Mouse (Mus musculus): ENCODE measurements around the gene Sae1. TPM values are rescaled to one million over a fixed set of nuclear protein-coding genes. Genes with fewer than 3 reads are reported as not detected.

Gene Sae1
- total and polyA plus RNA-seq, 3 experiments = 23.4 to 36.1 (median 33.0) TPM

GRCm38 (mm10) chr7:16364901-16365500, 22.6 kb downstream of the Sae1 start:
- TF ChIP-seq CTCF (IDR thresholded peaks at IDR 0.05) (peak; percentile 44), POLR2A (IDR thresholded peaks at IDR 0.05; ENCODE audit: insufficient read depth, low read depth, low read length) (no peak)
- Histone ChIP-seq H3K4me1 (ENCODE audit: control insufficient read depth, insufficient read depth, low read length) (peaks cover 8% of the 10 kb centered on the region), H3K4me3 (no peak overlapping the region), H3K79me2 (replicated peaks; ENCODE audit: control insufficient read depth, insufficient read depth, low read length) (no peaks in the 10 kb centered on the region), H3K36me3 (ENCODE audit: control insufficient read depth, insufficient read depth, low read length) (peaks cover 32% of the 10 kb centered on the region), H3K27me3 (ENCODE audit: control insufficient read depth, insufficient read depth, low read length) (no peaks in the 10 kb centered on the region), H3K9ac (ENCODE audit: low read depth, low read length) (no peak overlapping the region), H3K27ac (peak overlapping the region; percentile 37)
- DNase-seq = peak in 1 of 2 experiments; percentile 10
- WGBS = 62% methylated on average over 4 of the region's 4 CpGs
- intact Hi-C loops (cut with DNase I) = no loop called here

GRCm38 (mm10) chr7:16364319-16364718, 23.3 kb downstream of the Sae1 start:
- Histone ChIP-seq H3K79me2 (replicated peaks; ENCODE audit: control insufficient read depth, insufficient read depth, low read length) (no peaks in the 10 kb centered on the region), H3K36me3 (ENCODE audit: control insufficient read depth, insufficient read depth, low read length) (peaks cover 30% of the 10 kb centered on the region), H3K4me3 (no peak overlapping the region), H3K4me1 (ENCODE audit: control insufficient read depth, insufficient read depth, low read length) (peaks cover 8% of the 10 kb centered on the region), H3K27ac (peak overlapping the region; percentile 37), H3K27me3 (ENCODE audit: control insufficient read depth, insufficient read depth, low read length) (no peaks in the 10 kb centered on the region), H3K9ac (ENCODE audit: low read depth, low read length) (no peak overlapping the region; the same call in 1 of the 2 replicates)
- no peak for DNase-seq
- TF ChIP-seq EP300 (IDR thresholded peaks at IDR 0.05; ENCODE audit: insufficient read depth, low read depth, low read length) (no peak), POLR2A (IDR thresholded peaks at IDR 0.05; ENCODE audit: insufficient read depth, low read depth, low read length) (no peak), CTCF (IDR thresholded peaks at IDR 0.05) (no peak)
- intact Hi-C loops (cut with DNase I) = no loop called here
- WGBS = 54% methylated on average over 1 of the region's 1 CpGs

- 83% methylated on average over 3 of the region's 3 CpGs for WGBS
- Histone ChIP-seq H3K27ac (no peak overlapping the region), H3K4me1 (ENCODE audit: control insufficient read depth, insufficient read depth, low read length) (no peaks in the 10 kb centered on the region), H3K9ac (ENCODE audit: low read depth, low read length) (no peak overlapping the region), H3K4me3 (no peak overlapping the region), H3K27me3 (ENCODE audit: control insufficient read depth, insufficient read depth, low read length) (no peaks in the 10 kb centered on the region), H3K36me3 (ENCODE audit: control insufficient read depth, insufficient read depth, low read length) (no peaks in the 10 kb centered on the region), H3K79me2 (replicated peaks; ENCODE audit: control insufficient read depth, insufficient read depth, low read length) (no peaks in the 10 kb centered on the region)
- no peak for TF ChIP-seq POLR2A (IDR thresholded peaks at IDR 0.05; ENCODE audit: insufficient read depth, low read depth, low read length)
- no peak for TF ChIP-seq EP300 (IDR thresholded peaks at IDR 0.05; ENCODE audit: insufficient read depth, low read depth, low read length)
- TF ChIP-seq CTCF (IDR thresholded peaks at IDR 0.05) = no peak
- intact Hi-C loops (cut with DNase I) = no loop called here
- DNase-seq = no peak
Observed at GRCm38 (mm10) chr7:16357602-16358001, 30.0 kb downstream of the Sae1 start.

DNA sequence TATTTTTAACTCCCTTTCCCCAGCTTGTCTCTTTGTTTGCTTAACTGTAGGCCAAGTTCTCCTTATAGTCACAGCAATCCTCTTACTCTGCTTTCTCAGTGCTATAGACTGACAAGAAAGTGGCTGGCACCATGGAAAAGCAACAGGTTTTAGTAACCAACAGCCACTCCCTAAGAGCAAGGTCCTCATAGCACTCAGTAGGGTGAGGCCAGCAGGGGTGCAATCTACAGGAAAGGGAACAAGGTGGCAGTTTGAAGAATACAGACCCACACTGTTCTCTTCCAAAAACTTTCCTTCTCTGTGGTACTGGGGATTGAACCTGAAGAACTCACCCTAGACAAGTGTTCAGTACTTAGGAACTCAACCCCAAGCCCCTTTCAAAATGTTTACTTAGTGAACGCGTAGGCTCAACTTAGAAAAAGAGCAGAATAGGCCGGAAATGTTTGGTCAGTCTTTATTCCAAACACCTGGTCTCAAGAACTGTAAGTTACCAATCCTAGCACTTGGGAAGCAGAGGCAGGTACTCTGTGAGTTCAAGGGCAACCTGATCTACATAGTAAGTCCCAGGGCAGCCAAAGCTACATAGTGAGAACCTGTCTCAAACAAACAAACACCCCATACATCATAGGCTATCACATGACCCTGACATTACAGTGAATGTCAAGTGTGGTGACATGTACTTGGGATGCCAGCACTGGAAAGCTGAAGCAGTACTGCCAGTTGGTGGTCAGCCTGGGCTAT, 31.6 kb downstream of the Sae1 start:
- no peak overlapping the region for H3K9ac ChIP-seq (ENCODE audit: low read depth, low read length)
- no peak overlapping the region for H3K27ac ChIP-seq
- H3K4me1 ChIP-seq (ENCODE audit: control insufficient read depth, insufficient read depth, low read length) = no peaks in the 10 kb centered on the region
- no peak overlapping the region for H3K4me3 ChIP-seq
- 96% methylated on average over 3 of the region's 3 CpGs for WGBS
- intact Hi-C loops (cut with DNase I) = no loop called here
- no peaks in the 10 kb centered on the region for H3K27me3 ChIP-seq (ENCODE audit: control insufficient read depth, insufficient read depth, low read length)
- TF ChIP-seq EP300 (IDR thresholded peaks at IDR 0.05; ENCODE audit: insufficient read depth, low read depth, low read length) = no peak
- TF ChIP-seq POLR2A (IDR thresholded peaks at IDR 0.05; ENCODE audit: insufficient read depth, low read depth, low read length) = no peak
- no peak for TF ChIP-seq CTCF (IDR thresholded peaks at IDR 0.05)
- no peaks in the 10 kb centered on the region for H3K79me2 ChIP-seq (replicated peaks; ENCODE audit: control insufficient read depth, insufficient read depth, low read length)
- no peak for DNase-seq
- no peaks in the 10 kb centered on the region for H3K36me3 ChIP-seq (ENCODE audit: control insufficient read depth, insufficient read depth, low read length)

- no peak for DNase-seq
- intact Hi-C loops (cut with DNase I) = no loop called here
- H3K4me1 ChIP-seq (ENCODE audit: control insufficient read depth, insufficient read depth, low read length) = peaks cover 1% of the 10 kb centered on the region; the same call in 1 of the 2 replicates
- H3K4me3 ChIP-seq = no peak overlapping the region
- H3K27ac ChIP-seq = peak overlapping the region; percentile 57
- 35% methylated on average over 5 of the region's 5 CpGs for WGBS
- H3K27me3 ChIP-seq (ENCODE audit: control insufficient read depth, insufficient read depth, low read length) = no peaks in the 10 kb centered on the region
- H3K36me3 ChIP-seq (ENCODE audit: control insufficient read depth, insufficient read depth, low read length) = no peaks in the 10 kb centered on the region
- no peak for TF ChIP-seq POLR2A (IDR thresholded peaks at IDR 0.05; ENCODE audit: insufficient read depth, low read depth, low read length)
- TF ChIP-seq CTCF (IDR thresholded peaks at IDR 0.05) = no peak
- no peak for TF ChIP-seq EP300 (IDR thresholded peaks at IDR 0.05; ENCODE audit: insufficient read depth, low read depth, low read length)
- H3K79me2 ChIP-seq (replicated peaks; ENCODE audit: control insufficient read depth, insufficient read depth, low read length) = no peaks in the 10 kb centered on the region
- no peak overlapping the region for H3K9ac ChIP-seq (ENCODE audit: low read depth, low read length)
Observed at GRCm38 (mm10) chr7:16349999-16350398, 37.6 kb downstream of the Sae1 start.

- WGBS = 69% methylated on average over 4 of the region's 4 CpGs
- intact Hi-C loops (cut with DNase I) = no loop called here
- Histone ChIP-seq H3K4me1 (ENCODE audit: control insufficient read depth, insufficient read depth, low read length) (peaks cover 1% of the 10 kb centered on the region; the same call in 1 of the 2 replicates), H3K79me2 (replicated peaks; ENCODE audit: control insufficient read depth, insufficient read depth, low read length) (no peaks in the 10 kb centered on the region), H3K4me3 (no peak overlapping the region), H3K36me3 (ENCODE audit: control insufficient read depth, insufficient read depth, low read length) (no peaks in the 10 kb centered on the region), H3K27me3 (ENCODE audit: control insufficient read depth, insufficient read depth, low read length) (no peaks in the 10 kb centered on the region), H3K9ac (ENCODE audit: low read depth, low read length) (no peak overlapping the region), H3K27ac (no peak overlapping the region)
- no peak for DNase-seq
- TF ChIP-seq EP300 (IDR thresholded peaks at IDR 0.05; ENCODE audit: insufficient read depth, low read depth, low read length) (no peak), POLR2A (IDR thresholded peaks at IDR 0.05; ENCODE audit: insufficient read depth, low read depth, low read length) (no peak), CTCF (IDR thresholded peaks at IDR 0.05) (no peak)
Observed at GRCm38 (mm10) chr7:16345297-16345696, 42.3 kb downstream of the Sae1 start.
